Mouse (Mus musculus): ENCODE measurements around the gene Mrpl22. TPM values are rescaled to one million over a fixed set of nuclear protein-coding genes. Genes with fewer than 3 reads are reported as not detected.

Gene Mrpl22
- polyA plus RNA-seq, 1 experiment = not detected

GRCm38 (mm10) chr11:58136677-58137076 is 34.8 kb upstream of the Mrpl22 start:
- WGBS = 90% methylated on average over 6 of the region's 6 CpGs
- H3K27ac ChIP-seq (ENCODE audit: insufficient read depth, low read depth, low read length) = no peak overlapping the region
- no peak for TF ChIP-seq POLR2A (IDR thresholded peaks at IDR 0.05; ENCODE audit: insufficient read depth, low read depth, low read length)
- H3K4me3 ChIP-seq (ENCODE audit: insufficient read depth, low read depth, low read length) = no peak overlapping the region
- H3K4me1 ChIP-seq (ENCODE audit: control insufficient read depth, insufficient read depth, low read length) = no peaks in the 10 kb centered on the region

GRCm38 (mm10) chr11:58138821-58139220 is 32.6 kb upstream of the Mrpl22 start:
- H3K27ac ChIP-seq (ENCODE audit: insufficient read depth, low read depth, low read length) = no peak overlapping the region
- 90% methylated on average over 11 of the region's 11 CpGs for WGBS
- TF ChIP-seq CTCF (IDR thresholded peaks at IDR 0.05; ENCODE audit: insufficient read depth, low read depth, low read length) (no peak), POLR2A (IDR thresholded peaks at IDR 0.05; ENCODE audit: insufficient read depth, low read depth, low read length) (no peak)
- H3K4me3 ChIP-seq (ENCODE audit: insufficient read depth, low read depth, low read length) = no peak overlapping the region
- no peaks in the 10 kb centered on the region for H3K4me1 ChIP-seq (ENCODE audit: control insufficient read depth, insufficient read depth, low read length)

- Histone ChIP-seq H3K4me1 (ENCODE audit: control insufficient read depth, insufficient read depth, low read length) (no peaks in the 10 kb centered on the region), H3K27ac (ENCODE audit: insufficient read depth, low read depth, low read length) (no peak overlapping the region), H3K4me3 (ENCODE audit: insufficient read depth, low read depth, low read length) (no peak overlapping the region)
- WGBS = 89% methylated on average over 3 of the region's 3 CpGs
- TF ChIP-seq POLR2A (IDR thresholded peaks at IDR 0.05; ENCODE audit: insufficient read depth, low read depth, low read length) (no peak), CTCF (IDR thresholded peaks at IDR 0.05; ENCODE audit: insufficient read depth, low read depth, low read length) (no peak)
Measured at GRCm38 (mm10) chr11:58139466-58139865, 32.0 kb upstream of the Mrpl22 start.

GRCm38 (mm10) chr11:58143704-58144426 is 27.6 kb upstream of the Mrpl22 start:
- Histone ChIP-seq H3K4me1 (ENCODE audit: control insufficient read depth, insufficient read depth, low read length) (no peaks in the 10 kb centered on the region), H3K27ac (ENCODE audit: insufficient read depth, low read depth, low read length) (no peak overlapping the region), H3K4me3 (ENCODE audit: insufficient read depth, low read depth, low read length) (no peak overlapping the region)
- TF ChIP-seq POLR2A (IDR thresholded peaks at IDR 0.05; ENCODE audit: insufficient read depth, low read depth, low read length) (no peak), CTCF (IDR thresholded peaks at IDR 0.05; ENCODE audit: insufficient read depth, low read depth, low read length) (no peak)
- 90% methylated on average over 9 of the region's 9 CpGs for WGBS

DNA sequence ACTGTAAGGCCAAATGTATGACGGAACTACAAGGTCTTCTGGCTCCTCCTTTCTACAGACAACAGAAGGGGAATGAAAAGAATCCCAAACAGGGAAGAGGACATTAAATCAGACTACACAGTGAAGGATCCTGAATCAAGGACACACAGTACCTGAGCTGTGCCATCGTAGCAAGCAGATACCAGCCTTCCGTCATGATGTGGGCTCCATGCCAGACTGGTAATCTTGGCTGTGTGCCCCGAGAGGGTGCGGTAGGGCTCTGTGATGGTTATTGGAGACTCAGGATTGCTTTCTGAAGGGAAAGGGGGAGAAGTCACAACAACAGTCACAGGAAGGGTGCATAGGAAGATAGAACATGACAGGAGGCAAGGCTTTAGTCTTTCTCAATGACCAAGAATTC is 25.2 kb upstream of the Mrpl22 start:
- TF ChIP-seq CTCF (IDR thresholded peaks at IDR 0.05; ENCODE audit: insufficient read depth, low read depth, low read length) = no peak
- TF ChIP-seq POLR2A (IDR thresholded peaks at IDR 0.05; ENCODE audit: insufficient read depth, low read depth, low read length) = no peak
- no peak overlapping the region for H3K27ac ChIP-seq (ENCODE audit: insufficient read depth, low read depth, low read length)
- no peak overlapping the region for H3K4me3 ChIP-seq (ENCODE audit: insufficient read depth, low read depth, low read length)
- 53% methylated on average over 5 of the region's 5 CpGs for WGBS
- no peaks in the 10 kb centered on the region for H3K4me1 ChIP-seq (ENCODE audit: control insufficient read depth, insufficient read depth, low read length)

GRCm38 (mm10) chr11:58155458-58155857 is 16.0 kb upstream of the Mrpl22 start:
- WGBS = 91% methylated on average over 9 of the region's 9 CpGs

DNA sequence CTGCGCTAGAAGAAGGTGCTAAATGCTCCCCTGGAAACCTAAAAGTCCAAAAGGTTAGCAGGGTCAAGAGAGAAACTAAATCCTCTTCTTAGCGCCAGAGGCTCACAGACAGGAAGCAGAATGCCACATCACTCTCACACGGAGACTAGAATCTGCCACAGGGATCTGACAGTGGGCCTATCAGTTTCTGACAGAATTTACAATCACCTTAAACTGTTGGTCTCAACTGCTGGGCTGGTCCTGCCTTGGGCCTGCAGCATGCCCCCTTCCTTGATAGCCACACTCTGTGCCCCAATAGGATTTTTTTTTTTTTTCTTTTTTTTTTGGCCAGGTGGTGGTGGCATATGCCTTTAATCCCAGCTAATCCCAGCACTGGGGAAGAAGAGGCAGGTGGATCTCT is 14.6 kb upstream of the Mrpl22 start:
- H3K4me1 ChIP-seq (ENCODE audit: control insufficient read depth, insufficient read depth, low read length) = no peaks in the 10 kb centered on the region
- H3K27ac ChIP-seq (ENCODE audit: insufficient read depth, low read depth, low read length) = no peak overlapping the region
- no peak overlapping the region for H3K4me3 ChIP-seq (ENCODE audit: insufficient read depth, low read depth, low read length)
- TF ChIP-seq CTCF (IDR thresholded peaks at IDR 0.05; ENCODE audit: insufficient read depth, low read depth, low read length) = no peak
- 89% methylated on average over 3 of the region's 3 CpGs for WGBS

More at GRCm38 (mm10) chr11:58155458-58155857, 16.0 kb upstream of the Mrpl22 start:
- Histone ChIP-seq H3K4me1 (ENCODE audit: control insufficient read depth, insufficient read depth, low read length) (no peaks in the 10 kb centered on the region), H3K4me3 (ENCODE audit: insufficient read depth, low read depth, low read length) (no peak overlapping the region), H3K27ac (ENCODE audit: insufficient read depth, low read depth, low read length) (no peak overlapping the region)
- TF ChIP-seq POLR2A (IDR thresholded peaks at IDR 0.05; ENCODE audit: insufficient read depth, low read depth, low read length) (no peak), CTCF (IDR thresholded peaks at IDR 0.05; ENCODE audit: insufficient read depth, low read depth, low read length) (no peak)

DNA sequence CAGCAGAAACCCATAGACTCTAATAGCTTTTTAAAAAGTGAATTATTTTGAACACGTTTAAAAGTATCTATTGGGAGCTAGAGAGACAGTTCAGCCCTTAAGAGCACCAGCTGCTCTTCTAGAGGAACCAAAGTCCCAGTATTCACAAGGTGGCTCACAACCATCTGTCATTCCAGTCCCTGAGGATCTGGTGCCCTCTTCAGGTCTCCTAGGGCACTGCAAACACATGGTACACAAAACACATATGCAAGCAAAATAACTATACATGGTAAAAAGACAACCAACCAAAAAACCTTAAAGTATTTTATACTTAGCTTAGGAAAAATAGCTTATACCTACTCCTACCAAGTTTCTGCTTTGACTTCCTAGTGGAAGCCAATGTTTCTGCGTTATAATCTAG is 6.4 kb upstream of the Mrpl22 start:
- Histone ChIP-seq H3K4me1 (ENCODE audit: control insufficient read depth, insufficient read depth, low read length) (no peaks in the 10 kb centered on the region), H3K4me3 (ENCODE audit: insufficient read depth, low read depth, low read length) (no peak overlapping the region), H3K27ac (ENCODE audit: insufficient read depth, low read depth, low read length) (no peak overlapping the region)
- 95% methylated on average over 2 of the region's 2 CpGs for WGBS
- TF ChIP-seq CTCF (IDR thresholded peaks at IDR 0.05; ENCODE audit: insufficient read depth, low read depth, low read length) = no peak
- no peak for TF ChIP-seq POLR2A (IDR thresholded peaks at IDR 0.05; ENCODE audit: insufficient read depth, low read depth, low read length)

DNA sequence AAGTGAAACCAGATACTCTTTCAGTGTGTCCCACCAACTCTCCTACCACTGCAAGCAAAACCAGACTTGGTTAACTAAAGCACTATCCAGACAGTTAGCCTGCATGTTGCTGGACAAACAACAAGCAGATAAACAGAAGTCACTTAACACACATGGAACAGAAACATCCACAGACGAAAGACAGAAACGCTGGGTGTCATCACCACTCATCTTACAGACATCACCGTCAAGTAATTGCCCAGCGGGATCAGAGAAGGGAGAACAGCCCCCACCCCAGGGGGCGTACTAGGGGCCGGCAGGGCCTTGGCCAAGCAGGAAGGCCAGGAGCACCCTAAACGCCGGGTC is 3.7 kb upstream of the Mrpl22 start:
- WGBS = 0% methylated on average over 8 of the region's 8 CpGs
- no peak for TF ChIP-seq POLR2A (IDR thresholded peaks at IDR 0.05; ENCODE audit: insufficient read depth, low read depth, low read length)

More for the DNA sequence above, 3.7 kb upstream of the Mrpl22 start:
- no peaks in the 10 kb centered on the region for H3K4me1 ChIP-seq (ENCODE audit: control insufficient read depth, insufficient read depth, low read length)
- no peak overlapping the region for H3K27ac ChIP-seq (ENCODE audit: insufficient read depth, low read depth, low read length)
- H3K4me3 ChIP-seq (ENCODE audit: insufficient read depth, low read depth, low read length) = peak overlapping the region; percentile 81

All from olfactory bulb, adult 2 months (tissue).